Mouse (Mus musculus): ENCODE results near the gene Yeats4. TPM values are rescaled to one million over a fixed set of nuclear protein-coding genes. Genes with fewer than 3 reads are reported as not detected.

Yeats4 gene
- polyA plus RNA-seq, 1 experiment from 2014 or later = 64.3 TPM

DNA sequence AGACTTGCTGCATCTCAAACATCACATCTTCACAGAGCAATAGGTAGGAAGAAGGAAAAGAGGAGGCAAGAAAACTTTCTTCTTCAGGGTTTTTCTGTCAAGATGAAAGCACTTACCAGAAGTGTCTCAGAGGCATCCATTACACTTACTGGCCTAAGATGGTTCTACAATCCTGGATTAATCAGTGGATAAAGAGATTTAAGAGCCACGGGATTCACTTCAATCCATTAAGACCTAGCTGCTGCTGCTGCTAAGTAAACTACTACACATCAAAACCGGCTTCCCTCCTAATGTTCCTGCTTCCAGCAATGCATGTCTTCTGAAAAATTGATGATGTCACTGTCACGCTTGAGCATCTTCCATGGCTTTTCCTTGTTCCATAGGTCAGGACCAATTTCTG is 27.6 kb downstream of the Yeats4 start:
- Histone ChIP-seq H3K9ac (no peak overlapping the region), H3K36me3 (no peaks in the 10 kb centered on the region), H3K9me3 (no peaks in the 10 kb centered on the region), H3K27me3 (replicated peaks) (no peaks in the 10 kb centered on the region), H3K4me3 (replicated peaks) (no peak overlapping the region), H3K27ac (no peak overlapping the region), H3K4me2 (no peak overlapping the region), H3K4me1 (no peaks in the 10 kb centered on the region)
- WGBS = 68% methylated on average over 3 of the region's 3 CpGs
- no peak for ATAC-seq (ENCODE audit: insufficient read depth, low FRiP score, low read depth)

GRCm38 (mm10) chr10:117195748-117196147 is 28.6 kb downstream of the Yeats4 start:
- no peaks in the 10 kb centered on the region for H3K36me3 ChIP-seq
- no peaks in the 10 kb centered on the region for H3K9me3 ChIP-seq
- no peak overlapping the region for H3K27ac ChIP-seq
- 94% methylated on average over 4 of the region's 4 CpGs for WGBS
- ATAC-seq (ENCODE audit: insufficient read depth, low FRiP score, low read depth) = no peak
- no peaks in the 10 kb centered on the region for H3K27me3 ChIP-seq (replicated peaks)
- no peak overlapping the region for H3K9ac ChIP-seq
- no peak overlapping the region for H3K4me3 ChIP-seq (replicated peaks)
- no peak overlapping the region for H3K4me2 ChIP-seq
- no peaks in the 10 kb centered on the region for H3K4me1 ChIP-seq

GRCm38 (mm10) chr10:117195005-117195404 is 29.3 kb downstream of the Yeats4 start:
- H3K4me2 ChIP-seq = no peak overlapping the region
- H3K9me3 ChIP-seq = no peaks in the 10 kb centered on the region
- no peaks in the 10 kb centered on the region for H3K27me3 ChIP-seq (replicated peaks)
- WGBS = 70% methylated on average over 12 of the region's 12 CpGs
- H3K9ac ChIP-seq = no peak overlapping the region
- H3K4me3 ChIP-seq (replicated peaks) = no peak overlapping the region
- peak; percentile 35; the same call in 1 of the 2 replicates for ATAC-seq (ENCODE audit: insufficient read depth, low FRiP score, low read depth)
- no peak overlapping the region; the same call in 1 of the 2 replicates for H3K27ac ChIP-seq
- H3K4me1 ChIP-seq = no peaks in the 10 kb centered on the region
- no peaks in the 10 kb centered on the region for H3K36me3 ChIP-seq

DNA sequence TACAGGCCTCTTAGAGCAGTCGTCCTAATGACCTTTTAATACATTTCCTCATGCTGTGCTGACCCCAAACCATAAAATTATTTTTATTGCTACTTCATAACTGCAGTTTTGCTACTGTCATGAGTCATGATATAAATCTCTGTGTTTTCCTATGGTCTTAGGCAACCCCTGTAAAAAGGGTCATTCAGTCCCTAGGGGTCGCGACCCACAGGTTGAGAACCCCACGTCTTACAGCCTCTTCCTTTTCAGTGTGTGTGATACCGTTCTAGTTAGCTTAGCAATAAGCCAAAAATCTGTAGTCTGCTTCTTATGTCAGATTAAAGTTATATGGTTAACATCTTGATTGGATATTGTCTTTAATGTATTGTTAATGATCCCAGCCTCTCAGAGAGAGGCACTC is 30.9 kb downstream of the Yeats4 start:
- H3K4me1 ChIP-seq = no peaks in the 10 kb centered on the region

GRCm38 (mm10) chr10:117185399-117186089 is 38.8 kb downstream of the Yeats4 start:
- no peak overlapping the region for H3K4me3 ChIP-seq (replicated peaks)
- H3K9ac ChIP-seq = no peak overlapping the region
- WGBS = 38% methylated on average over 9 of the region's 9 CpGs
- 0 out of 2 replicates have a peak overlapping the region, but pooled peaks have one; percentile 7 for H3K27ac ChIP-seq
- no peaks in the 10 kb centered on the region for H3K9me3 ChIP-seq
- H3K27me3 ChIP-seq (replicated peaks) = no peaks in the 10 kb centered on the region
- no peaks in the 10 kb centered on the region for H3K36me3 ChIP-seq
- no peaks in the 10 kb centered on the region for H3K4me1 ChIP-seq
- no peak overlapping the region for H3K4me2 ChIP-seq
- ATAC-seq (ENCODE audit: insufficient read depth, low FRiP score, low read depth) = no peak

More for the DNA sequence above, 30.9 kb downstream of the Yeats4 start:
- Histone ChIP-seq H3K27me3 (replicated peaks) (no peaks in the 10 kb centered on the region), H3K27ac (no peak overlapping the region), H3K36me3 (no peaks in the 10 kb centered on the region), H3K9ac (no peak overlapping the region), H3K4me3 (replicated peaks) (no peak overlapping the region), H3K9me3 (no peaks in the 10 kb centered on the region), H3K4me2 (no peak overlapping the region)
- WGBS = 74% methylated on average over 5 of the region's 5 CpGs
- no peak for ATAC-seq (ENCODE audit: insufficient read depth, low FRiP score, low read depth)

DNA sequence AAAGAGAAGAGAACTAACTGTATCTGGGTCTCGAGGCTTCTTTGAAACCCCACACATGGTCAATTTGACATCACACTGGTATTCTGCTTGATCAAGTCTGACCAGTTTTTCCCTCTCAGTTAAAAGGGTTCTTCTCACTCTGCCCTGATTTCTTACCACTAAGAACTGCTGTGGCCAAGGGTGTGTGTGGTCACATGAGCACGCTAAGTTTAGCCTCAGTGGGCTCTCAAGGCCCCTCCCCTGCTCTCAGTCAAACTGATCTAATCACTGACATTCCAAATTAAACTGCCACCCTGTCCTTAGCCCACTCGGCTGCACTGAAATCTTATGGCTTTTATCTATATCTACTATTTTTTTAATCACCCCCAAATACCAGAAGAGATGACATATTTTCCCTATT is 43.2 kb downstream of the Yeats4 start:
- Histone ChIP-seq H3K9ac (no peak overlapping the region), H3K4me3 (replicated peaks) (no peak overlapping the region), H3K27me3 (replicated peaks) (no peaks in the 10 kb centered on the region), H3K9me3 (no peaks in the 10 kb centered on the region), H3K4me1 (no peaks in the 10 kb centered on the region), H3K4me2 (no peak overlapping the region), H3K27ac (no peak overlapping the region), H3K36me3 (no peaks in the 10 kb centered on the region)
- no peak; the same call in 1 of the 2 replicates for ATAC-seq (ENCODE audit: insufficient read depth, low FRiP score, low read depth)
- WGBS = 30% methylated on average over 3 of the region's 3 CpGs

- H3K27ac ChIP-seq = no peak overlapping the region
- no peak for ATAC-seq (ENCODE audit: insufficient read depth, low FRiP score, low read depth)
Observed at GRCm38 (mm10) chr10:117174645-117175044, 49.7 kb downstream of the Yeats4 start.

DNA sequence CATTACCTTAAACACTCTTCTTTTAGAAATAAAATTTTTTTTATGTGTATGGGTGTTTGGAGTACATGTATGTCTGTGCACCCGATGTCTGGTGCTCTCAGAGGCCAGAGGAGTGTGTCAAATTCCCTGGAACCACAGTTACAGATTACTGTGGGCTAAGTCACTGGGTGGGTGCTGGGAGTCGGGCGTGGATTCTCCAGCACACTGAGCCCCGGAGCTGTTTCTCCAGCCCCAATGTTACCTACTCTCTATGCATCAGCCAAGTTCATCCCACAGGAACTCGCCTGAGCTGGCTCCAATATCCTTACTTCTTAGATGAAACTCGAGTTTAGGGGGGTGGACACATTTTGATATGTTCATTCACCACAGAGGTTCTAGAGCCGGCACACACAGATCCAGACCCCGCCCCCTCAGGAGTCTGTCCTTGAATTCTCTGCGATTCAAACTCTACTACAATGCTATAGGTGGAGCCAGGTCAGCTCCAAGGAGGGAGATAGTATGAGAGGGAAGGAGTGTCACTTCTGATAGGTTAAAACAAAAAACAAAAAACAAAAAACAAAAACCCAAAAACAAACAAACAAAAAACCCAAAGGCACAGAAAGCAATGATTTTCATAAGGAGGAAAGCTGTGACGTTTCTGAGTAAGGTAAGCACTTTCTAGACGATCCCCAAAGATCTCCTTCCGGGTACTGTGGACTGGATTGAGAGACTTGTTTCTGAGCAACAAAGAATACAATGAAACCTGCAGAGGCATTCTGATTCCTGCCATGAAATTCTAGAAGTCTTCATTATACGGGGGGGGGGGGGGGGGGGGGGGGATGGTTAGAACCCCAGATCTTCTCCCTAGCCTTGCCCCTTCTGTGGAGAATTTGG is 50.5 kb downstream of the Yeats4 start:
- Histone ChIP-seq H3K4me2 (peak overlapping the region; percentile 22), H3K9ac (no peak overlapping the region)
- 37% methylated on average over 13 of the region's 13 CpGs for WGBS

More at GRCm38 (mm10) chr10:117174645-117175044, 49.7 kb downstream of the Yeats4 start:
- Histone ChIP-seq H3K4me2 (no peak overlapping the region), H3K4me3 (replicated peaks) (no peak overlapping the region), H3K4me1 (no peaks in the 10 kb centered on the region), H3K36me3 (no peaks in the 10 kb centered on the region), H3K9me3 (no peaks in the 10 kb centered on the region), H3K9ac (no peak overlapping the region), H3K27me3 (replicated peaks) (no peaks in the 10 kb centered on the region)
- WGBS = 63% methylated on average over 12 of the region's 12 CpGs

DNA sequence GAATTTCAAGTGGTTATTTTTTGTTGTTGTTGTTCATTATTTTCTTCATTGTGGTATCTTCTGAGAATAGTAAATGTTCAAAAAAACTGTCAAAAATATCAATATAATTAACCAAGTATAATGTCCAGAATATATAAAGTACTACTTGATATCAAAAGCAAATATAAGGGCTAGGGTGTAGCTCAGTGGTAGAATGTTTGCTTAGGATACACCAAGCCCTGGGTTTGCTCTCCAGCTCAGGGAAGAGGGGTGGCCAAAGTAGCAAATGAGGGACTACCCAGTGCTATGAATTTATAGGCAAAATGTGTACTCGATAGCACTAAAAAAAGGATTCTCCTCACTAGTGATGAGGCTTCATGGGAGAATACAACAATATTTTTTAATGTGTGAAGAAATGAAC is 51.2 kb downstream of the Yeats4 start:
- WGBS = 77% methylated on average over 1 of the region's 1 CpGs
- Histone ChIP-seq H3K27ac (no peak overlapping the region), H3K4me1 (no peaks in the 10 kb centered on the region), H3K9me3 (no peaks in the 10 kb centered on the region), H3K27me3 (replicated peaks) (no peaks in the 10 kb centered on the region), H3K36me3 (no peaks in the 10 kb centered on the region), H3K9ac (no peak overlapping the region), H3K4me3 (replicated peaks) (no peak overlapping the region), H3K4me2 (no peak overlapping the region)
- no peak for ATAC-seq (ENCODE audit: insufficient read depth, low FRiP score, low read depth)

More for the DNA sequence above, 50.5 kb downstream of the Yeats4 start:
- Histone ChIP-seq H3K9me3 (no peaks in the 10 kb centered on the region), H3K4me3 (replicated peaks) (no peak overlapping the region), H3K27ac (no peak overlapping the region), H3K27me3 (replicated peaks) (no peaks in the 10 kb centered on the region), H3K36me3 (no peaks in the 10 kb centered on the region), H3K4me1 (no peaks in the 10 kb centered on the region)
- ATAC-seq (ENCODE audit: insufficient read depth, low FRiP score, low read depth) = no peak; the same call in 1 of the 2 replicates

GRCm38 (mm10) chr10:117172069-117172468 is 52.2 kb downstream of the Yeats4 start:
- no peaks in the 10 kb centered on the region for H3K4me1 ChIP-seq
- WGBS = 25% methylated on average over 3 of the region's 3 CpGs
- H3K9ac ChIP-seq = no peak overlapping the region
- H3K4me2 ChIP-seq = no peak overlapping the region
- no peak for ATAC-seq (ENCODE audit: insufficient read depth, low FRiP score, low read depth)
- H3K27ac ChIP-seq = no peak overlapping the region
- no peaks in the 10 kb centered on the region for H3K27me3 ChIP-seq (replicated peaks)
- no peaks in the 10 kb centered on the region for H3K36me3 ChIP-seq
- no peaks in the 10 kb centered on the region for H3K9me3 ChIP-seq
- H3K4me3 ChIP-seq (replicated peaks) = no peak overlapping the region

DNA sequence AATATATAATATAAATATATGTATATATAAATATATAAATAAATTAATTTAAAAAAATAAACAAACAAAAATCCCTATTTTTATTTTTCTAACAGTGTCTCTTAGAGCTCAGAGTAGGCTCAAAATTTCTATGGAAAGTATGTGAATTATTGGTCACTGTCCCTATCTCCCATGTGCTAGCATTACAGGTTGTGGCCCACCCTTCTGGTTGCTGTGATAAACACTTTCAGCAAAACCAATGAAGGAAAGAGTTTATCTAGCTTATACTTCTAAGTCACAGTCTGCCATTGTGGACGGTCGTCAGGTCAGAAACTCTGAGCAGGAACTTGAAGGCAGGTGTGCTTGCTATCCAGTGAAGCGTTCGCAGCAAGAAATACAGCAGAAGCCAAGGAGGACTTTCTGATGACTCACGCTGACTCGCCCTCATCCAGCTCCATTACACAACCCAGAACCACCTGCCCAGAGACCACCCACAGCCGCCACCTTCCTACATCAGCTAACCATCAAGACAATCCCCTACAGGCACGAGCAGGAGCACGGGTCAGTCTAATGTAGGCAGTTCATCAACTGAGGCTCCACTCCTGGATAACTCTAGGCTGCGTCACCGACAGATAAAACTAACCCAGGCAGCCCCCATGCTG is 57.4 kb downstream of the Yeats4 start:
- Histone ChIP-seq H3K4me3 (replicated peaks) (no peak overlapping the region), H3K27ac (no peak overlapping the region)
- 79% methylated on average over 11 of the region's 11 CpGs for WGBS

More for the DNA sequence above, 57.4 kb downstream of the Yeats4 start:
- Histone ChIP-seq H3K36me3 (no peaks in the 10 kb centered on the region), H3K9me3 (no peaks in the 10 kb centered on the region), H3K4me2 (no peak overlapping the region), H3K9ac (no peak overlapping the region), H3K27me3 (replicated peaks) (no peaks in the 10 kb centered on the region), H3K4me1 (no peaks in the 10 kb centered on the region)
- ATAC-seq (ENCODE audit: insufficient read depth, low FRiP score, low read depth) = peak; percentile 53; the same call in 1 of the 2 replicates

Data from stomach, embryonic 15.5 days (tissue).